Mouse (Mus musculus): ENCODE data around the gene Zfp423.

Gene Zfp423

GRCm38 (mm10) chr8:87952298-87952697 lies 7.1 kb downstream of the Zfp423 start:
- no peak for DNase-seq (ENCODE audit: low spot score)

GRCm38 (mm10) chr8:87944225-87944934 lies 15.0 kb downstream of the Zfp423 start:
- no peak for DNase-seq (ENCODE audit: low spot score)

- no peak for DNase-seq (ENCODE audit: low spot score)
Measured at GRCm38 (mm10) chr8:87943651-87944091, 15.7 kb downstream of the Zfp423 start.

GRCm38 (mm10) chr8:87940646-87941045 lies 18.7 kb downstream of the Zfp423 start:
- DNase-seq (ENCODE audit: low spot score) = no peak

DNA sequence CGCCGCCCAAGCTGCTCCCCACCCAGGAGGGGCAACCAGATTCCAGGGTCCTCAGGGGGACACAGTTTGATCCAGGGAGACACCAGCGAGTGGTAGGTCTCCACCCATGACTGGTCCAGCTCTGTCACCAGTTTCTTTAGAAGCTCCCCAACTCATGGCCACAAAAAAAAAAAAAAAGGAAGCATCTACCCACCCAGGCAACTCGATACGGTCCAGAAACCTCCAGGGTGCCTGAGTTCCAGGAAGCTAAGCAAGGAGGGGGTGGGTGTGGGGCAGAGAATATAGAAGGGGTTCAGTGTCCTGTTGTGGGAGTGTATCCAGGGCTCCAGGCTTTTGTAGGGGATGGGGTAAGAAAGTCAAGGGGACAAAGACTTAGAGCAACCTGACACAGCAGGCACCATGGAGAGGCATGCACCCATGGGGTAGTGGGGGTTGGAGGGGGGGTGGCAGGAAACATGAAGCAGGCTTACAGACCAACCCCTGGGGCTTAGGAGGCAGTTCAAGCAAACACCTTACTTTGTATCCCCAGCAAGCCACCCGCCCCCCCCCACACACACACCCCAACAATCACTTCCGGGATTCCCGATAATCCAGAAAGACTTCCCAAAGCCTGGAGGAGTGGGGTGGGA lies 20.0 kb downstream of the Zfp423 start:
- no peak for DNase-seq (ENCODE audit: low spot score)

GRCm38 (mm10) chr8:87938351-87939232 lies 20.8 kb downstream of the Zfp423 start:
- DNase-seq (ENCODE audit: low spot score) = no peak

DNA sequence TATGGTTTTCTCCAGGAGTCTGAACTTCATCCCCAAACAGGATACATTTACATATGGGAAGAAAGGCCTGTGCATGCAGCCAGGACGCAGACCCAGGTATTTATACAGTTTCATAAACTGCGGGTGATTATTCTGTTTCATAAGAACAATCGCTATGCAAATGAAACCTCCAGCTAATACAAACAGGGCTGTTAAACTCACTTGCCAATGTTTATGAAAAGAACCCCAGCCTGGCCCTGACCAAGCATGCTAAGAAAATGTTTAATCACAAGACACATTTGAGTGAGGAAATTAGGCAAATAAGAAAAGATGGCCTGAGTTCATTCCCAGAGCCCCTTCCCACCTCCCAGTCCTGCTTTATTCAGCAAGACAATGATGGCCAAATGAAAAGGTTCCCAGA lies 22.2 kb downstream of the Zfp423 start:
- DNase-seq (ENCODE audit: low spot score) = no peak

- DNase-seq (ENCODE audit: low spot score) = no peak
Measured at GRCm38 (mm10) chr8:87935088-87935680, 24.2 kb downstream of the Zfp423 start.

- no peak for DNase-seq (ENCODE audit: low spot score)
Measured at GRCm38 (mm10) chr8:87934175-87934574, 25.2 kb downstream of the Zfp423 start.

- no peak for DNase-seq (ENCODE audit: low spot score)
Measured at GRCm38 (mm10) chr8:87933752-87934151, 25.6 kb downstream of the Zfp423 start.

DNA sequence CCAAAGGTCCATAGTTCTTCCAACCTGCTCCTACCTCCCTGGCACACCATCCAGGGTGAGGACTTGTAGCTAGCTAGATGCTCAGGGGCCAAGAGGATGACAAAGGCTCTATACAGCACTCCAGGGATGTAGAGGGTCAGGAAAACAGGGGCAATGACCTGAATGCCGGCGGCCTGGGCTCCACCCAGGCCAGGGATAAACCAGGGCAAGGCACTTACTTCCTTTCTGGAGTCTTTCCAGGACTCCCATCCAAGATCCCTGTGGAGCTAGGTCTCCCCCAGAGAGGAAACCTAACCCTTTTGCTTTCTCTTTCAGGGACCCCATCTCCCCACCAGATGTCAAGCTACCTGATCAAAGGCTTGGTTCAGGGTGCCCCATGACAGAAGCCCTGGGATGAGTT lies 30.5 kb downstream of the Zfp423 start:
- DNase-seq (ENCODE audit: low spot score) = no peak

DNA sequence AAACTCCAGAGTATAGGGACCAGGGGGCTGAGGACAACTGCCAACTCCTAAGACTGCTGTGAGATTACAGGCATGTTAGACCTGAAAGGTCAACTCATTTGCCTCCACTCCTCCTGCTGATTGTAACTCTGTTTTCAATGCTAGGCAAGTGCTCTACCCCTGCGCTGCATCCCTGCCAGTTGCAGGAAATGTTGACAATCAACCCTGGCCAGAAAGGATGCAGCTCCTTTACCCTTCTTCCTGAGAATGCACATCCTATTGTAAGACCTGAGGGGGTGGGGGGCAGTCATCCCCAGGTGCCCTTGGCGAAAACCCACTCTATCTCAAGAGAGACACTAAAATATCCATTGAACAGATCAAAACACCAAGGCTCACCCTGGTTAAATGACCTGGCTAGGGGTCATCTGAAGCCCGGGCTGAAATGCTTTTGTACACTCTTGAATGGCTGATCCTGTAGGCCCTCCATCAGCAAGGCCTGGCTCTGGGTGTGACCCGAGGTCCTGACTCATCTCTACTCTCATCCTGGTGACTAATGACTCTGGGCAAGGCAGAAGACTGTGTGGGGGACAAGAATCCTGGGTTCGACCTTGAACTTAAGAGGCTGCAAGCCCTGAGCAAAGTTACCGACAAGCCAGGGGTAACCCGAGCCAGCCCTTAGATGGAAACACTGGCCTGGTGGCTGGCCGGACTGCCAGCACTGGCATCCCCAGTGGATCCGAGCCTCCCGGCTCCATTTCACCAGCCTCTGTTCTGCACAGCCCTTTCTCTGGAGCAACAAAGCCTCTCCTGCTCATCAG lies 32.2 kb downstream of the Zfp423 start:
- no peak for DNase-seq (ENCODE audit: low spot score)

GRCm38 (mm10) chr8:87926098-87926890 lies 33.1 kb downstream of the Zfp423 start:
- DNase-seq (ENCODE audit: low spot score) = no peak

GRCm38 (mm10) chr8:87922936-87923335 lies 36.5 kb downstream of the Zfp423 start:
- DNase-seq (ENCODE audit: low spot score) = no peak

DNA sequence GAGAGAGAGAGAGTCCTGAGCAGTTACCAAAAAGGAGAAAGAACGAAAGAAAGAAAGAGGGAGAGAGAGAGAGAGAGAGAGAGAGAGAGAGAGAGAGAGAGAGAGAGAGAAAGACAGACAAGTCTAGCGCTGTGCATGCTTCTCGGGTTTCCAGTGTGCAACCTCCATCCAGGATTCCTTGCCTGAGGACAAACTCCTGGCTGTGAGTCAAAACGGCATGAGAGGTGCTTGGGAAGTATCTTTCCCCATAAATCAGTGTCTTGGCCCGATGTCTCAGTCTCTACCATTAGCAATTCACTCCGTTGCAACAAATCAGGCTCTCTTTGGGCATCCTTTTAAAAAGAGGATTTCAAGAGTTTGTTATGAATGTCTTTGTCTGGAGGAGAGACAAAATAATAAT lies 36.9 kb downstream of the Zfp423 start:
- DNase-seq (ENCODE audit: low spot score) = no peak

DNA sequence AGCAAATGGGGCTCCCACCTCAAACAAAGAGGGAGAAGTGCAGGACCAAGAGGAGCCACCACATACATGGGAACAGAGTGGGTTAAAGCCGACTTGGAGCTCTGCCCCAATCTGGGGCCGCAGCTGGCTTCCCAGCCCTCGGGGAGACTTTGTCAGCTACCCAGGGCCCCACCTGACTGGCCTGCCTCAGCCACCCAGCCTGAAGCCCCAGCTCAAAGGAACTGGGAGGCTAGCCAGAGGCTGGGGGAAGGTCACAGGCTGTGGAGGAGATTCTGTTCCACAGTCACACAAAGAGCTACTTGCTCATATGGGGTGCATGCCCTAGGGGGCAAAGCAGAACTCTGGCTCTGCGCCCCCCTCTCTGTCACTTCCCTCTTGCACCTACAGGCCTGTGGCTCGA lies 41.4 kb downstream of the Zfp423 start:
- no peak for DNase-seq (ENCODE audit: low spot score)

DNA sequence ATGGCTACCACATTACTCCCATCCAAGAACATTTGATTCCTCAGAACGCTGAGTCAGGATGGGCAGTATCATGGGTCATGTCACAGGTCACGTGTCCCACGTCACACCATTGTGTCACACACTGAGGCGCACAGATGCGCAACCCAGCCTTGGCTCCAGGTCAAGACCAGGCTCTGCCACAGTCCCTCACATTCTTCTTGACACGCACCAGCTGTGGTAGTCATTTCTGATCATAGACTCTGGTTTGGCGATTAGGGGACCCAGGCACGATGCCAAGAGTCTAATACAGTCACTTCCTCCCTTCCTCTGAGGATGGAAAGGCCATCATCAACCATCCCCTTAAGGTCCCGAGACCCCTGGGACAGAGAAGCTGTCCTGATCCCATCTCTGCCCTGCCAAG lies 43.6 kb downstream of the Zfp423 start:
- no peak for DNase-seq (ENCODE audit: low spot score)

DNA sequence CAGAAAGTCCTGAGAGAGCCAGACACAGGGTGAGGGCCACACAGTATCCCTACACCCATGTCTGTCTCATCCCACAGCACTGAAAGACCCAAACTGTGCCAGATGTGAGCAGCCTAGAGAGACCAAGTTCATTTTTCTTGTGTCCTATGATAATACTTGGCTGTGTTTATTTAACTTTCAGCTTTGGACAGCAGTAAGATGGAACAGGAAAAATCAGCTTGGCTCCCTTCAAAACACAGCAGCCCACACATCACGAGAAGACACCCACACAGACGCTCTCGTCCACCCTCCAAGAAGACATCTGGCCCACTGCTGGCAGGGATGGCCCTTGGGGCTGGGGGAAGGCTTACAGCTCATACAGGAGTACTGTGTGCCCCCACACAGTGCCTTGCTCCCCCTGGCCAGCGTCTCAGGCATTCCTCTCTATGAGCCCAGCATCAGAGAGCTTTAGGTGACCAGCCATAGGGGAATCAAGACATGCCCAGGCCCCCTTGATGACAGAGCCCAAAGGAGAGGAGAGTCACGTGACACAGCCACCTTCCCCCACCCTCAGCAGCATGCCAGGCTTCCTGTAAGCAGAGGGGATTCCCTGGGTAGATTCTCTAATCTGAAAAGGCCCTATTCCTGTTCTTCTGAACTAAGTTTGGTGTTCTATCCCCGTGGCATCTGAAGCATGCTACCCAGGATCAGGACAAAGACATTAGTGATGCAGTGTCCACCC lies 45.0 kb downstream of the Zfp423 start:
- no peak for DNase-seq (ENCODE audit: low spot score)

DNA sequence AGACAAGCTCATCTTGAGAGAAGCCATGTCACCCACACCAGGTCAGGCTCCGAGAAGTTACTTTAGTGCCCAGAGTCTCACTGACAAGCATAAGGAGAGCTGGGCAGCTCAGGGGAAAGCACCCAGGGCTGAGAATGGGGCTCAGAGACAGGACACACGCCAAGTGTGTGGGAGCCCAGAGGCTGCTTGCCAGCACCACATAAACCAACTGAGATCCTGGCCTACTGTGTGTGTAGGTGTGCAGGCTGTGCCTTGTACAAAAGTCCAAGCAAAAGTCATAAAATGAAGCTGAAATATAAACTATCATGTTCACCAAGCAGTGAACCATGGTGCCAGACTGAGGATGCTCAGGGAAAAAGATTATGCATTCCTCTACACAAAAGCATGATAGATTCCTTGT lies 50.5 kb downstream of the Zfp423 start:
- no peak for DNase-seq (ENCODE audit: low spot score)

- no peak for DNase-seq (ENCODE audit: low spot score)
Measured at GRCm38 (mm10) chr8:87905404-87905803, 54.0 kb downstream of the Zfp423 start.

Measured in left cerebral cortex, adult 11 months (tissue).